Comparison of ENCODE assay signal across 11 mouse cellular contexts in the genomic region with DNA sequence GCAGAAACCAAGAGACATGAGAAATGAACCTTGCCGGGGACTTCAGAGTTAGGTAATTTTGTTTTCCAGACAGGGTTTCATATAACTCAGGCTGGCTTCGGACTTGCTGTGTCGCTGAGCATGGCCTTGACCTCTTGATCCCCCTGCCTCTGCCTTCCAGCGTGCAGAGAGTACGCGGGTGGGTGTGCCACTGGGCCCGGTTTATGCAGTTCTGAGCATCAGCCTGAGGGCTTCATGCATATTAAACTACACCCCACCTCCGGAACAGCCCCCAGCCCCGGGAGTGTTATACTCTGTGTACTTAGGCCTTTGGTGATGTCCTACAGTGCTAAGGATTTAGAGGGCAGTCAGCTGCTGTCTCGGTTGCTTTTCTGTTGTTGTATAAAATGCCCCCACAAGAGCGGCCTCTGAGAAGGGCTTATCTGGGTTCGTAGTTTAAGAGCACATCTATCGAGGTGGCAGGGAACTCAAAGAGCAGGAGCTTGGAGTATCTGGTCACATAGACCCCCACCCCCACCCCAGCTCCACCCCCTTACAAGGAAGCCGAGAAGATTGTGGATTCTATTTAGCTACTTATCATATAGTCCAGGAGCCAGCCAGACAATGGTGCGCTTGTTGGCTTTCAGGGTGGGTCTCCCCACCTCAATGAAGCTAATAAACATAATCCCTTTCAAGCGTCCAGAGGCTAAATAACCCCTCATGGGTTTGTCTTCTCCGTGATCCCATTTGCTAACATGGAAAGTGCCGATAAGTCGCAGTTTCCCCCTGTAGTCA.
DNase-seq lines count a peak whose midpoint lies in the region; ATAC-seq and TF ChIP-seq lines count a peak whose summit lies in the region.
"Had no signal": no experiment of that assay in that cellular context is flagged by ENCODE, and none has a peak within 500 bp of the region (broad histone marks: within the 10 kb centered on the region; RNA-seq: fewer than 3 reads in every experiment).

No protein-coding gene starts in this region.

- H3K9me3 ChIP-seq in heart, embryonic 12.5 days (replicated peaks): no peaks in the 10 kb centered on the region; the same call in 1 of the 2 replicates
- no peaks in the 10 kb centered on the region for H3K9me3 ChIP-seq in midbrain, embryonic 11.5 days (ENCODE audit: control insufficient read depth, low read length)
- no peaks in the 10 kb centered on the region for H3K9me3 ChIP-seq in midbrain, postnatal 0 days (ENCODE audit: low read length)
- peaks cover 5% of the 10 kb centered on the region; the same call in 1 of the 2 replicates for H3K9me3 ChIP-seq in hindbrain, embryonic 13.5 days
- H3K9me3 ChIP-seq in neural tube, embryonic 11.5 days (ENCODE audit: control insufficient read depth, low read length): no peaks in the 10 kb centered on the region

- WGBS in heart, embryonic 12.5 days: 34% methylated on average over 19 of the region's 19 CpGs
- WGBS in midbrain, embryonic 11.5 days: 25% methylated on average over 19 of the region's 19 CpGs
- 33% methylated on average over 19 of the region's 19 CpGs for WGBS in midbrain, postnatal 0 days
- 34% methylated on average over 19 of the region's 19 CpGs for whole genome bisulfite sequencing in hindbrain, embryonic 13.5 days
- 47% methylated on average over 19 of the region's 19 CpGs for WGBS in neural tube, embryonic 11.5 days

- TF ChIP-seq CTCF in midbrain, postnatal 0 days (IDR thresholded peaks at IDR 0.05): no peak

- no peak overlapping the region for H3K9ac ChIP-seq in heart, embryonic 12.5 days
- no peak overlapping the region for H3K9ac ChIP-seq in midbrain, embryonic 11.5 days (ENCODE audit: low read length)
- no peak overlapping the region for H3K9ac ChIP-seq in midbrain, postnatal 0 days (replicated peaks; ENCODE audit: low read length, poor library complexity, severe bottlenecking)
- H3K9ac ChIP-seq in hindbrain, embryonic 13.5 days: no peak overlapping the region
- no peak overlapping the region for H3K9ac ChIP-seq in neural tube, embryonic 11.5 days (ENCODE audit: low read length)
- H3K9ac ChIP-seq: neural tube, embryonic 13.5 days had no signal

- H3K4me1 ChIP-seq in heart, embryonic 12.5 days (replicated peaks): peaks cover 20% of the 10 kb centered on the region
- peaks cover 9% of the 10 kb centered on the region for H3K4me1 ChIP-seq in midbrain, embryonic 11.5 days (ENCODE audit: control insufficient read depth, insufficient read depth, low read length)
- H3K4me1 ChIP-seq in midbrain, postnatal 0 days (ENCODE audit: insufficient read depth, low read length): no peaks in the 10 kb centered on the region
- H3K4me1 ChIP-seq in hindbrain, embryonic 13.5 days (replicated peaks): peaks cover 31% of the 10 kb centered on the region
- H3K4me1 ChIP-seq in neural tube, embryonic 11.5 days (ENCODE audit: control insufficient read depth, insufficient read depth, low read length): peaks cover 23% of the 10 kb centered on the region

- peaks cover 3% of the 10 kb centered on the region; the same call in 1 of the 2 replicates for H3K36me3 ChIP-seq in heart, embryonic 12.5 days
- H3K36me3 ChIP-seq in midbrain, embryonic 11.5 days (ENCODE audit: control insufficient read depth, insufficient read depth, low read length): no peaks in the 10 kb centered on the region
- H3K36me3 ChIP-seq in midbrain, postnatal 0 days (ENCODE audit: insufficient read depth, low read length): no peaks in the 10 kb centered on the region
- H3K36me3 ChIP-seq in hindbrain, embryonic 13.5 days: no peaks in the 10 kb centered on the region
- no peaks in the 10 kb centered on the region for H3K36me3 ChIP-seq in neural tube, embryonic 11.5 days (ENCODE audit: control insufficient read depth, insufficient read depth, low read length)
- H3K36me3 ChIP-seq: neural tube, embryonic 13.5 days had no signal

- intact Hi-C loops in heart, postnatal 10 days (cut with DNase I): no loop called here

- H3K4me3 ChIP-seq in heart, embryonic 12.5 days: no peak overlapping the region
- H3K4me3 ChIP-seq in midbrain, embryonic 11.5 days (ENCODE audit: low read depth, low read length): no peak overlapping the region
- no peak overlapping the region for H3K4me3 ChIP-seq in midbrain, postnatal 0 days (ENCODE audit: low read depth, low read length)
- H3K4me3 ChIP-seq in hindbrain, embryonic 13.5 days: no peak overlapping the region
- no peak overlapping the region for H3K4me3 ChIP-seq in neural tube, embryonic 11.5 days (ENCODE audit: low read depth, low read length)
- H3K4me3 ChIP-seq: neural tube, embryonic 13.5 days had no signal

- no peak for DNase-seq in heart, postnatal 10 days
- peak; percentile 91 for DNase-seq in midbrain, embryonic 11.5 days (ENCODE audit: low spot score, missing footprints)
- DNase-seq in midbrain, postnatal 0 days (ENCODE audit: low spot score): no peak
- DNase-seq in neural tube, embryonic 11.5 days (ENCODE audit: low spot score): peak; percentile 53
- no peak for DNase-seq in thymus, postnatal 36 days
- no peak for DNase-seq in right cerebral cortex, postnatal 4 days
- DNase-seq: kidney, adult 18-20 months; thymus, adult 18-20 months had no signal

- H3K27me3 ChIP-seq in heart, embryonic 12.5 days (replicated peaks): no peaks in the 10 kb centered on the region
- H3K27me3 ChIP-seq in midbrain, embryonic 11.5 days (ENCODE audit: control insufficient read depth, insufficient read depth, low read length): no peaks in the 10 kb centered on the region
- no peaks in the 10 kb centered on the region for H3K27me3 ChIP-seq in midbrain, postnatal 0 days (ENCODE audit: insufficient read depth, low read length)
- no peaks in the 10 kb centered on the region; the same call in 1 of the 2 replicates for H3K27me3 ChIP-seq in hindbrain, embryonic 13.5 days
- no peaks in the 10 kb centered on the region for H3K27me3 ChIP-seq in neural tube, embryonic 11.5 days (ENCODE audit: control insufficient read depth, insufficient read depth, low read length)
- H3K27me3 ChIP-seq: neural tube, embryonic 13.5 days had no signal

- peak overlapping the region; percentile 52 for H3K27ac ChIP-seq in heart, embryonic 12.5 days (ENCODE audit: poor library complexity, severe bottlenecking)
- H3K27ac ChIP-seq in midbrain, embryonic 11.5 days (ENCODE audit: low read depth, low read length): peak overlapping the region; percentile 28; the same call in 1 of the 2 replicates
- no peak overlapping the region for H3K27ac ChIP-seq in midbrain, postnatal 0 days (ENCODE audit: low read depth, low read length)
- peak overlapping the region; percentile 19; the same call in 1 of the 2 replicates for H3K27ac ChIP-seq in hindbrain, embryonic 13.5 days
- H3K27ac ChIP-seq in neural tube, embryonic 11.5 days (ENCODE audit: low read depth, low read length): no peak overlapping the region
- H3K27ac ChIP-seq: neural tube, embryonic 13.5 days had no signal

- peak overlapping the region; percentile 46 for H3K4me2 ChIP-seq in heart, embryonic 12.5 days
- H3K4me2 ChIP-seq in midbrain, embryonic 11.5 days: peak overlapping the region; percentile 12; the same call in 1 of the 2 replicates
- H3K4me2 ChIP-seq in midbrain, postnatal 0 days (ENCODE audit: low read depth, low read length, poor library complexity, severe bottlenecking): no peak overlapping the region
- no peak overlapping the region for H3K4me2 ChIP-seq in hindbrain, embryonic 13.5 days
- H3K4me2 ChIP-seq in neural tube, embryonic 11.5 days (ENCODE audit: low read depth): no peak overlapping the region
- H3K4me2 ChIP-seq: neural tube, embryonic 13.5 days had no signal

- ATAC-seq in heart, embryonic 12.5 days (ENCODE audit: insufficient number of reproducible peaks, low FRiP score): peak; percentile 25; the same call in 1 of the 2 replicates
- ATAC-seq in midbrain, embryonic 11.5 days (ENCODE audit: low FRiP score): peak; percentile 81
- ATAC-seq in midbrain, postnatal 0 days (ENCODE audit: low FRiP score): no peak
- ATAC-seq in hindbrain, embryonic 13.5 days (ENCODE audit: low FRiP score): no peak
- 0 out of 2 replicates have a peak, but pooled peaks have one; percentile 35 for ATAC-seq in neural tube, embryonic 11.5 days (ENCODE audit: insufficient read depth, low FRiP score, low TSS enrichment)

Comparison
In these comparisons a context has a peak if more than half of its experiments do, and no peak if none do; other contexts are left out.
1. ATAC-seq: peak in heart, embryonic 12.5 days (single experiment), midbrain, embryonic 11.5 days (single experiment) and neural tube, embryonic 11.5 days (single experiment); none in midbrain, postnatal 0 days (single experiment) and hindbrain, embryonic 13.5 days (single experiment).
2. H3K27ac ChIP-seq: peak in heart, embryonic 12.5 days (single experiment), midbrain, embryonic 11.5 days (single experiment) and hindbrain, embryonic 13.5 days (single experiment); none in midbrain, postnatal 0 days (single experiment) and neural tube, embryonic 11.5 days (single experiment).
3. H3K4me2 ChIP-seq: peak in heart, embryonic 12.5 days (single experiment) and midbrain, embryonic 11.5 days (single experiment); none in midbrain, postnatal 0 days (single experiment), hindbrain, embryonic 13.5 days (single experiment) and neural tube, embryonic 11.5 days (single experiment).
4. DNase-seq: peak in midbrain, embryonic 11.5 days (single experiment) and neural tube, embryonic 11.5 days (single experiment); none in heart, postnatal 10 days (0 of 2), midbrain, postnatal 0 days (single experiment), thymus, postnatal 36 days (0 of 2) and right cerebral cortex, postnatal 4 days (single experiment).